ENCODE assay signal across 8 mouse cellular contexts in the genomic region with DNA sequence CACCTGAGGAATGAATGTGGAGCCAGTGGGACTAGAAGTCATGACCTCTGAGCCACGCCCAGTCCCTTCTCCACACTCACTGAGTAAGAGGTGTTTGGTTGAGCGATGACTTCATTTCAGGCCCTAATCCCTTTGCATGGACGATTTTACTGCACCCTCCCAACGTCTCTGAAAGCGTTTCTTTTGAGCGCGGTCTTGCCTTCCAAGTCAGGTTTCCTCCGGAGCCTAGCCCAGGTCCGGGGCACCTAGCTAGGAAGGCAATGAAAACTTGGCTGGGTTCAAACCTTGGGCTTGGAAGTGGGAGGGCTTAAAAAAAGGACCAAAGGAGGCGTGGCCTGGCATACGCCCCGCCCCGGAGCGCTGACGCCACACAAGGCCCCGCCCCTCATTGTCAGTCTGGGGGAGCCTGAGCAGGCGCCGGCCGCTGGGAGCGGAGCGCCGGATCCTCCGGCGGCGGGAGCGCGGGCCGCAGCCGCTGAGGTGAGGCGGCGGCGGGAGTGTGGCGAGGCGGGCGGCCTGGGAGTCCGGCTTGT. TPM values are rescaled to one million over a fixed set of nuclear protein-coding genes. Genes with fewer than 3 reads are reported as not detected.
DNase-seq lines count a peak whose midpoint lies in the region; ATAC-seq and TF ChIP-seq lines count a peak whose summit lies in the region.

Gene Luzp1 (plus strand): TSS at position 391 of the 533 bp plus-strand sequence.

- no peaks in the 10 kb centered on the region for H3K36me3 ChIP-seq in embryonic facial prominence, embryonic 14.5 days (ENCODE audit: control insufficient read depth, insufficient read depth, low read length)
- peaks cover 16% of the 10 kb centered on the region; the same call in 1 of the 2 replicates for H3K36me3 ChIP-seq in heart, adult 2 months (ENCODE audit: control insufficient read depth, insufficient read depth, low read length)
- no peaks in the 10 kb centered on the region for H3K36me3 ChIP-seq in limb, embryonic 13.5 days
- H3K36me3 ChIP-seq in midbrain, embryonic 16.5 days (ENCODE audit: control insufficient read depth, insufficient read depth, low read length): no peaks in the 10 kb centered on the region

- H3K4me2 ChIP-seq in embryonic facial prominence, embryonic 14.5 days (ENCODE audit: low read depth, low read length): peak within 1 kb of the TSS; percentile 59
- peak within 1 kb of the TSS; percentile 74 for H3K4me2 ChIP-seq in limb, embryonic 13.5 days (replicated peaks)
- H3K4me2 ChIP-seq in midbrain, embryonic 16.5 days (ENCODE audit: low read length): peak within 1 kb of the TSS; percentile 56

- 3% methylated on average over 19 of the region's 36 CpGs for WGBS in embryonic facial prominence, embryonic 14.5 days
- 1% methylated on average over 36 of the region's 36 CpGs for WGBS in heart, adult 2 months
- under 1% methylated on average over 36 of the region's 36 CpGs for WGBS in limb, embryonic 13.5 days
- WGBS in midbrain, embryonic 16.5 days: 2% methylated on average over 34 of the region's 36 CpGs

- peak; percentile 87 for TF ChIP-seq POLR2A in heart, adult 2 months (IDR thresholded peaks at IDR 0.05; ENCODE audit: insufficient read depth, low read depth, low read length)

- peak within 1 kb of the TSS; percentile 89 for H3K4me3 ChIP-seq in embryonic facial prominence, embryonic 14.5 days (ENCODE audit: low read depth, low read length)
- peak within 1 kb of the TSS; percentile 94 for H3K4me3 ChIP-seq in heart, adult 2 months
- H3K4me3 ChIP-seq in limb, embryonic 13.5 days: peak within 1 kb of the TSS; percentile 68
- peak within 1 kb of the TSS; percentile 63 for H3K4me3 ChIP-seq in midbrain, embryonic 16.5 days (ENCODE audit: low read depth, low read length)

- H3K4me1 ChIP-seq in embryonic facial prominence, embryonic 14.5 days (ENCODE audit: control insufficient read depth, insufficient read depth, low read length): peaks cover 30% of the 10 kb centered on the region
- H3K4me1 ChIP-seq in heart, adult 2 months (ENCODE audit: control insufficient read depth, insufficient read depth, low read length): peaks cover 20% of the 10 kb centered on the region
- peaks cover 51% of the 10 kb centered on the region for H3K4me1 ChIP-seq in limb, embryonic 13.5 days
- H3K4me1 ChIP-seq in midbrain, embryonic 16.5 days (ENCODE audit: control insufficient read depth, insufficient read depth, low read length): peaks cover 12% of the 10 kb centered on the region

- peak within 1 kb of the TSS; percentile 94 for H3K9ac ChIP-seq in embryonic facial prominence, embryonic 14.5 days (ENCODE audit: low read depth, low read length)
- peak within 1 kb of the TSS; percentile 94 for H3K9ac ChIP-seq in heart, adult 2 months (ENCODE audit: low read depth, low read length)
- peak within 1 kb of the TSS; percentile 85 for H3K9ac ChIP-seq in limb, embryonic 13.5 days
- peak within 1 kb of the TSS; percentile 88 for H3K9ac ChIP-seq in midbrain, embryonic 16.5 days (ENCODE audit: low read depth, low read length)

- peak within 1 kb of the TSS; percentile 98 for H3K27ac ChIP-seq in embryonic facial prominence, embryonic 14.5 days (replicated peaks; ENCODE audit: low read depth, low read length)
- H3K27ac ChIP-seq in heart, adult 2 months: peak within 1 kb of the TSS; percentile 92
- H3K27ac ChIP-seq in limb, embryonic 13.5 days: peak within 1 kb of the TSS; percentile 97
- H3K27ac ChIP-seq in midbrain, embryonic 16.5 days (ENCODE audit: low read length): peak within 1 kb of the TSS; percentile 93

- intact Hi-C loops in heart, adult 2 months (cut with DNase I): loop anchor here (10.0 kb wide), 1 partner anchor 185 kb away; the partner anchor contains the start of gene Zfp46

- peak; percentile 93 for DNase-seq in 3134 (ENCODE audit: extremely low read depth, insufficient read length, low spot score)
- DNase-seq in adrenal gland, postnatal 4 days (ENCODE audit: low spot score in 2 of 2): peak; percentile 85 to 89
- peak; percentile 95 for DNase-seq in embryonic facial prominence, embryonic 14.5 days (ENCODE audit: low spot score)
- peak; percentile 96 to 99 for DNase-seq in heart, adult 2 months
- peak; percentile 93 to 98 for DNase-seq in kidney, adult 8-10 months
- DNase-seq in spleen, postnatal 10 days (ENCODE audit: low spot score in 2 of 2): peak; percentile 76 to 85

- TF ChIP-seq EP300 in heart, adult 2 months (IDR thresholded peaks at IDR 0.05; ENCODE audit: insufficient read depth, low read depth, low read length): no peak

- peak; percentile 36 for TF ChIP-seq CTCF in heart, adult 2 months (IDR thresholded peaks at IDR 0.05)

- H3K79me2 ChIP-seq in heart, adult 2 months (replicated peaks; ENCODE audit: control insufficient read depth, insufficient read depth, low read length): peaks cover 1% of the 10 kb centered on the region; the same call in 1 of the 2 replicates

- H3K27me3 ChIP-seq in embryonic facial prominence, embryonic 14.5 days (replicated peaks; ENCODE audit: control insufficient read depth, insufficient read depth, low read length): no peaks in the 10 kb centered on the region
- no peaks in the 10 kb centered on the region for H3K27me3 ChIP-seq in heart, adult 2 months (ENCODE audit: control insufficient read depth, insufficient read depth, low read length)
- peaks cover 2% of the 10 kb centered on the region for H3K27me3 ChIP-seq in limb, embryonic 13.5 days
- H3K27me3 ChIP-seq in midbrain, embryonic 16.5 days (ENCODE audit: control insufficient read depth, insufficient read depth, low read depth, low read length): peaks cover 5% of the 10 kb centered on the region

- H3K9me3 ChIP-seq in embryonic facial prominence, embryonic 14.5 days (ENCODE audit: control insufficient read depth, low read length): no peaks in the 10 kb centered on the region
- H3K9me3 ChIP-seq in limb, embryonic 13.5 days: no peaks in the 10 kb centered on the region
- H3K9me3 ChIP-seq in midbrain, embryonic 16.5 days (replicated peaks; ENCODE audit: control insufficient read depth, low read length, poor library complexity, severe bottlenecking): no peaks in the 10 kb centered on the region

- ATAC-seq in embryonic facial prominence, embryonic 14.5 days (ENCODE audit: low read depth): peak; percentile 92
- peak; percentile 93 for ATAC-seq in limb, embryonic 13.5 days (ENCODE audit: low FRiP score, low read depth)
- ATAC-seq in midbrain, embryonic 16.5 days: peak; percentile 91

RNA-seq across cellular contexts. Expression of gene Luzp1, which starts in this region (rescaled TPM):
- 10 to 100 TPM; 35.7 to 39.8 TPM for total RNA-seq in adrenal gland, postnatal 4 days (2021)
- polyA plus RNA-seq in embryonic facial prominence, embryonic 14.5 days (2014; fragmentation: Nextera tagmentation; extraction: Ambion mirVana): 83.4 and 99.5 TPM in 2 replicates
- total RNA-seq in heart, adult 2 months (2021): 10 to 100 TPM; 36.5 to 37.8 TPM
- 11.0 and 21.4 TPM in 2 replicates for polyA plus RNA-seq in heart, adult 2 months (2012; rRNA removed)
- 155 TPM in 2 replicates for polyA plus RNA-seq in limb, embryonic 13.5 days (2015; fragmentation: Nextera tagmentation; extraction: Ambion mirVana)
- polyA plus RNA-seq in midbrain, embryonic 16.5 days (2015; fragmentation: Nextera tagmentation; extraction: Ambion mirVana): 40.8 and 46.7 TPM in 2 replicates

Comparison
In these comparisons a context has a peak if more than half of its experiments do, and no peak if none do; other contexts are left out.
1. Peak in every context shown above with its lines: DNase-seq, ATAC-seq, H3K4me3 ChIP-seq and H3K27ac ChIP-seq.